Mouse (Mus musculus) midbrain, embryonic 16.5 days (tissue): ENCODE data around the gene Psmg1. TPM values are rescaled to one million over a fixed set of nuclear protein-coding genes. Genes with fewer than 3 reads are reported as not detected.

ENCODE experiments used
- microRNA-seq: library from miRNA; unstranded; fragments of <30 nt; microRNA quantifications from one replicate; pipeline ENCODE4, GENCODE M21; 2017
- polyA plus RNA-seq: library from polyadenylated mRNA; unstranded; fragments of >200 nt; fragmentation: Nextera tagmentation; extraction: Ambion mirVana; gene quantifications from 2 replicates; pipeline ENCODE4 v1.2.1, GENCODE M21; 2015

Psmg1 gene
- polyA plus RNA-seq, 1 experiment from 2014 or later, result 68.3 TPM

Small RNA genes within 50 kb of the gene (microRNA-seq; reads per million reads assigned to microRNA genes)
- not detected for gene Gm27833

Other genes with a start within 250 kb of the Psmg1 start
- 264 and 288 TPM in 2 replicates for gene Brwd1, start 91.6 kb upstream of the Psmg1 start, polyA plus RNA-seq
- gene Hmgn1, start 136.8 kb upstream of the Psmg1 start, polyA plus RNA-seq, result 304 and 377 TPM in 2 replicates
- 242 and 245 TPM in 2 replicates for gene Wrb, start 154.4 kb upstream of the Psmg1 start, polyA plus RNA-seq
- 1.7 and 2.4 TPM in 2 replicates for gene Lca5l, start 201.3 kb upstream of the Psmg1 start, polyA plus RNA-seq
- gene Sh3bgr, start 209.5 kb upstream of the Psmg1 start, polyA plus RNA-seq, result 1.5 and 2.3 TPM in 2 replicates
- gene B3galt5, start 244.8 kb upstream of the Psmg1 start, polyA plus RNA-seq, result 4.7 and 4.8 TPM in 2 replicates